8 mouse cellular contexts compared by ENCODE assay signal in the genomic region with DNA sequence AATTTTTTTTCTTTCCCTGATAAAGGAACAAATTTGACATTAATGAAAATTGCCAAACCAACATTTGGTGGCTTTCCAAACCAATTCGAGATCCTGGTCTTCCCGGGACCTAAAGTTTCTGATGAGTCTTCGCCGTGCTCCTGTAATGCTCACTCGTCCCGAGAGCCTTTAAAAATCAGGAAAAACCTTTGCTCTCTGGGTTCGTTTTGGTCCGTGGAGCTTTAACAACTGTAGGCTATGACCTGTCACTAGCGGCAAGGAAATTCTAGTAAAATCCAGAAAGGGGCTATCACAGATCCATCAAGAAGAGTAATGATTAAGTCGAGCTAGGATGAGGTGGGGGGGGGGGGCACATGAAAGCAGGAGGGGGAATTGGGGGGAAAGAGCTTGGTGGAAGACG. TPM values are rescaled to one million over a fixed set of nuclear protein-coding genes. Genes with fewer than 3 reads are reported as not detected.
DNase-seq lines count a peak whose midpoint lies in the region; ATAC-seq and TF ChIP-seq lines count a peak whose summit lies in the region.

No protein-coding gene starts in this region.

- no peak for ATAC-seq in forebrain, embryonic 16.5 days
- no peak for ATAC-seq in liver, embryonic 13.5 days (ENCODE audit: low read depth)

- H3K4me1 ChIP-seq in forebrain, embryonic 16.5 days (replicated peaks; ENCODE audit: control insufficient read depth, insufficient read depth, low read length): peaks cover 9% of the 10 kb centered on the region
- H3K4me1 ChIP-seq in liver, embryonic 13.5 days (replicated peaks): peaks cover 23% of the 10 kb centered on the region

- H3K9ac ChIP-seq in forebrain, embryonic 16.5 days (replicated peaks; ENCODE audit: low read depth, low read length): peak overlapping the region; percentile 80
- peak overlapping the region; percentile 82 for H3K9ac ChIP-seq in liver, embryonic 13.5 days

- no peaks in the 10 kb centered on the region for H3K9me3 ChIP-seq in forebrain, embryonic 16.5 days (ENCODE audit: control insufficient read depth, low read length)
- H3K9me3 ChIP-seq in liver, embryonic 13.5 days (replicated peaks): no peaks in the 10 kb centered on the region

- peaks cover 36% of the 10 kb centered on the region for H3K79me3 ChIP-seq in C2C12 (ENCODE audit: low read depth)

- intact Hi-C loops in gastrocnemius, adult 2 months (cut with DNase I): loop anchor here (2.0 to 5.0 kb wide), 2 partner anchors 75 to 107 kb away; a partner anchor contains a TSS

- DNase-seq in gastrocnemius, adult 2 months: no peak
- no peak for DNase-seq in gastrocnemius, adult 8-10 months (ENCODE audit: low spot score in 2 of 2)
- no peak for DNase-seq in liver, embryonic 13.5 days
- DNase-seq in spleen, postnatal 14 days (ENCODE audit: low spot score in 2 of 2): no peak
- no peak for DNase-seq in cerebellum, postnatal 25 days
- no peak for DNase-seq in left cerebral cortex, adult 8-10 months (ENCODE audit: low spot score in 2 of 2)

- H3K4me2 ChIP-seq in forebrain, embryonic 16.5 days (ENCODE audit: low read length): peak overlapping the region; percentile 60
- peak overlapping the region; percentile 85 for H3K4me2 ChIP-seq in liver, embryonic 13.5 days

- WGBS in forebrain, embryonic 16.5 days: 2% methylated on average over 11 of the region's 11 CpGs
- WGBS in liver, embryonic 13.5 days (ENCODE audit: insufficient replicate concordance): 2% methylated on average over 11 of the region's 11 CpGs

- peak overlapping the region; percentile 84 for H3K27ac ChIP-seq in gastrocnemius, adult 2 months
- H3K27ac ChIP-seq in forebrain, embryonic 16.5 days (ENCODE audit: low read length): peak overlapping the region; percentile 94
- H3K27ac ChIP-seq in liver, embryonic 13.5 days: peak overlapping the region; percentile 82

- peaks cover 46% of the 10 kb centered on the region for H3K36me3 ChIP-seq in C2C12 (ENCODE audit: control insufficient read depth, insufficient read depth)
- peaks cover 22% of the 10 kb centered on the region for H3K36me3 ChIP-seq in forebrain, embryonic 16.5 days (ENCODE audit: control insufficient read depth, insufficient read depth)
- peaks cover 43% of the 10 kb centered on the region for H3K36me3 ChIP-seq in liver, embryonic 13.5 days

- no peak for TF ChIP-seq CTCF in gastrocnemius, adult 2 months (IDR thresholded peaks at IDR 0.05)
- TF ChIP-seq CTCF in C2C12 (IDR thresholded peaks at IDR 0.05; ENCODE audit: control insufficient read depth, insufficient read depth, insufficient read length): no peak

- peak overlapping the region; percentile 97 for H3ac ChIP-seq in C2C12 (ENCODE audit: control insufficient read depth, insufficient read length, low read depth)

- H3K79me2 ChIP-seq in C2C12 (ENCODE audit: control insufficient read depth, insufficient read depth): peaks cover 50% of the 10 kb centered on the region

- H3K4me3 ChIP-seq in gastrocnemius, adult 2 months: peak overlapping the region; percentile 96
- H3K4me3 ChIP-seq in C2C12 (ENCODE audit: insufficient read depth, poor library complexity, severe bottlenecking): peak overlapping the region; percentile 60
- H3K4me3 ChIP-seq in forebrain, embryonic 16.5 days (replicated peaks; ENCODE audit: low read length): peak overlapping the region; percentile 76
- H3K4me3 ChIP-seq in liver, embryonic 13.5 days (replicated peaks): peak overlapping the region; percentile 80

- no peaks in the 10 kb centered on the region for H3K27me3 ChIP-seq in C2C12 (ENCODE audit: control insufficient read depth, insufficient read depth, insufficient read length)
- no peaks in the 10 kb centered on the region for H3K27me3 ChIP-seq in forebrain, embryonic 16.5 days (replicated peaks; ENCODE audit: control insufficient read depth, insufficient read depth, low read length)
- no peaks in the 10 kb centered on the region for H3K27me3 ChIP-seq in liver, embryonic 13.5 days

TF ChIP-seq in C2C12, 6 proteins besides CTCF, POLR2A, EP300 and RAD21:
- TF ChIP-seq MAX (IDR thresholded peaks at IDR 0.05): no peak
- TF ChIP-seq FOSL1 (IDR thresholded peaks at IDR 0.05; ENCODE audit: insufficient read depth, low read length, poor library complexity, severe bottlenecking): no peak
- no peak for TF ChIP-seq USF1 (IDR thresholded peaks at IDR 0.05; ENCODE audit: low read depth)
- no peak for TF ChIP-seq CEBPB (IDR thresholded peaks at IDR 0.05; ENCODE audit: low read depth)
- TF ChIP-seq MYOD1 (IDR thresholded peaks at IDR 0.05; ENCODE audit: control insufficient read depth, insufficient read length, low read depth): no peak
- no peak for TF ChIP-seq MYOG (IDR thresholded peaks at IDR 0.05; ENCODE audit: control insufficient read depth, extremely low read depth, insufficient read length)
TF ChIP-seq in C2C12: peak in this region for 0.

RNA-seq across cellular contexts. Expression of a gene that starts 0.6 kb away (rescaled TPM):
- 10 to 100 TPM; 34.9 to 55.9 TPM for total RNA-seq in gastrocnemius, adult 2 months (2021)
- total RNA-seq in gastrocnemius, adult 8-10 months (2022): 10 to 100 TPM; 35.1 to 39.6 (median 37.4) TPM
- polyA plus RNA-seq in C2C12 (2012; fragmentation: generic; extraction: Trizol): 107 TPM
- 107 and 115 TPM in 2 replicates for polyA plus RNA-seq in forebrain, embryonic 16.5 days (2015; fragmentation: Nextera tagmentation; extraction: Ambion mirVana)
- 108 and 131 TPM in 2 replicates for polyA plus RNA-seq in liver, embryonic 13.5 days (2015; fragmentation: Nextera tagmentation; extraction: Ambion mirVana)
- 10 to 100 TPM; 39.0 to 54.3 (median 41.4) TPM for total RNA-seq in left cerebral cortex, adult 8-10 months (2022)

RNA-seq across cellular contexts. Expression of a gene that starts 9.4 kb away (rescaled TPM):
- total RNA-seq in gastrocnemius, adult 2 months (2021): 10 to 100 TPM; 31.3 to 33.2 TPM
- 10 to 100 TPM; 37.5 to 45.9 (median 39.9) TPM for total RNA-seq in gastrocnemius, adult 8-10 months (2022)
- polyA plus RNA-seq in C2C12 (2012; fragmentation: generic; extraction: Trizol): 40.9 TPM
- 52.8 and 56.0 TPM in 2 replicates for polyA plus RNA-seq in forebrain, embryonic 16.5 days (2015; fragmentation: Nextera tagmentation; extraction: Ambion mirVana)
- polyA plus RNA-seq in liver, embryonic 13.5 days (2015; fragmentation: Nextera tagmentation; extraction: Ambion mirVana): 44.5 and 51.4 TPM in 2 replicates
- total RNA-seq in left cerebral cortex, adult 8-10 months (2022): 1 to 10 TPM; 6.4 to 6.9 (median 6.7) TPM

RNA-seq across cellular contexts. Expression of a gene that starts 18.4 kb away (rescaled TPM):
- total RNA-seq in gastrocnemius, adult 2 months (2021): not detected
- not detected for total RNA-seq in gastrocnemius, adult 8-10 months (2022)
- 0.06 TPM for polyA plus RNA-seq in C2C12 (2012; fragmentation: generic; extraction: Trizol)
- 0.39 TPM in 1 of 2 replicates, not detected in the other for polyA plus RNA-seq in forebrain, embryonic 16.5 days (2015; fragmentation: Nextera tagmentation; extraction: Ambion mirVana)
- polyA plus RNA-seq in liver, embryonic 13.5 days (2015; fragmentation: Nextera tagmentation; extraction: Ambion mirVana): 0.30 and 0.32 TPM in 2 replicates
- under 1 TPM in 2 of 4 experiments, not detected in 2; 0.28 to 0.46 TPM for total RNA-seq in left cerebral cortex, adult 8-10 months (2022)

RNA-seq across cellular contexts. Expression of a gene that starts 29.9 kb away (rescaled TPM):
- total RNA-seq in gastrocnemius, adult 2 months (2021): 1 to 10 TPM; 8.3 to 9.3 TPM
- total RNA-seq in gastrocnemius, adult 8-10 months (2022): 1 to 10 TPM; 4.6 to 9.4 (median 6.4) TPM
- polyA plus RNA-seq in C2C12 (2012; fragmentation: generic; extraction: Trizol): 41.9 TPM
- 61.9 and 64.5 TPM in 2 replicates for polyA plus RNA-seq in forebrain, embryonic 16.5 days (2015; fragmentation: Nextera tagmentation; extraction: Ambion mirVana)
- 30.2 and 30.9 TPM in 2 replicates for polyA plus RNA-seq in liver, embryonic 13.5 days (2015; fragmentation: Nextera tagmentation; extraction: Ambion mirVana)
- 10 to 100 TPM; 66.8 to 75.9 (median 71.0) TPM for total RNA-seq in left cerebral cortex, adult 8-10 months (2022)

RNA-seq across cellular contexts. Expression of a gene that starts 52.9 kb away (rescaled TPM):
- total RNA-seq in gastrocnemius, adult 2 months (2021): 1 to 10 TPM; 1.7 to 4.8 TPM
- total RNA-seq in gastrocnemius, adult 8-10 months (2022): 1 to 10 TPM in 2 of 4 experiments, under 1 TPM in 2; 0.65 to 5.1 (median 1.9) TPM
- polyA plus RNA-seq in C2C12 (2012; fragmentation: generic; extraction: Trizol): 0.08 TPM
- 0.93 and 1.1 TPM in 2 replicates for polyA plus RNA-seq in forebrain, embryonic 16.5 days (2015; fragmentation: Nextera tagmentation; extraction: Ambion mirVana)
- 11.0 and 11.7 TPM in 2 replicates for polyA plus RNA-seq in liver, embryonic 13.5 days (2015; fragmentation: Nextera tagmentation; extraction: Ambion mirVana)
- under 1 TPM in 3 of 4 experiments, not detected in 1; 0.43 to 0.74 (median 0.63) TPM for total RNA-seq in left cerebral cortex, adult 8-10 months (2022)

Comparison
In these comparisons a context has a peak if more than half of its experiments do, and no peak if none do; other contexts are left out.
1. RNA of a gene that starts 9.4 kb away (total RNA-seq): 37.5 to 45.9 TPM in gastrocnemius, adult 8-10 months and 31.3 to 33.2 TPM in gastrocnemius, adult 2 months; 6.4 to 6.9 TPM in left cerebral cortex, adult 8-10 months; every median in the first group is over 4 times any median in the second.
2. Peak in every context shown above with its lines, with median percentiles within 50 percentile points of each other: H3K27ac ChIP-seq and H3K4me3 ChIP-seq.